Mouse (Mus musculus) brain, embryonic 14.5 days (tissue): ENCODE measurements around the gene Otx2.

Experiments used
- CTCF ChIP-seq: fragments of 200-500 bp; IDR thresholded peaks from 2 replicates; pipeline ENCODE4 v1.5.1; 2012; ENCODE audit warnings: inconsistent platforms, mild to moderate bottlenecking, moderate library complexity, borderline replicate concordance; ENCODE audit not compliant: insufficient read depth, insufficient read length; ENCODE audit errors: extremely low read depth
- POLR2A ChIP-seq: fragments of 200-500 bp; IDR thresholded peaks from 2 replicates; pipeline ENCODE4 v1.6.1; 2012; ENCODE audit warnings: mild to moderate bottlenecking, inconsistent platforms, borderline replicate concordance; ENCODE audit not compliant: poor library complexity, insufficient read depth, insufficient read length, severe bottlenecking; ENCODE audit errors: extremely low read depth

GRCm38 (mm10) chr14:48667396-48667795, 6.2 kb downstream of the Otx2 start:
- TF ChIP-seq CTCF = no peak
- no peak for TF ChIP-seq POLR2A
